8 mouse cellular contexts compared by ENCODE assay signal in genomic region chr16:90726600-90727227, GRCm38 (mm10). TPM values are rescaled to one million over a fixed set of nuclear protein-coding genes. Genes with fewer than 3 reads are reported as not detected.
DNase-seq lines count a peak whose midpoint lies in the region; ATAC-seq and TF ChIP-seq lines count a peak whose summit lies in the region.

No protein-coding gene starts in this region.

- peak; percentile 58 for ATAC-seq in cerebellum, adult (ENCODE audit: insufficient number of reproducible peaks, low FRiP score, low TSS enrichment)
- peak; percentile 34 for ATAC-seq in forebrain, postnatal 0 days
- peak; percentile 46 for ATAC-seq in liver, postnatal 0 days

- peaks cover 12% of the 10 kb centered on the region; the same call in 1 of the 2 replicates for H3K36me3 ChIP-seq in ES-E14 (ENCODE audit: control insufficient read depth, insufficient read depth, low read length, poor library complexity, severe bottlenecking)
- H3K36me3 ChIP-seq in forebrain, postnatal 0 days (ENCODE audit: insufficient read depth), result no peaks in the 10 kb centered on the region
- H3K36me3 ChIP-seq in liver, postnatal 0 days (replicated peaks; ENCODE audit: insufficient read depth, low read length), result peaks cover 18% of the 10 kb centered on the region; the same call in 1 of the 2 replicates

- H3K4me1 ChIP-seq in ES-E14 (ENCODE audit: control insufficient read depth in 2 of 2, insufficient read depth in 2 of 2, low read length in 2 of 2, poor library complexity in 1 of 2), result peaks cover 3 to 4% of the 10 kb centered on the region in 2 experiments; a peak in 2 of 4 replicates
- H3K4me1 ChIP-seq in forebrain, postnatal 0 days (ENCODE audit: insufficient read depth), result no peaks in the 10 kb centered on the region
- peaks cover 6% of the 10 kb centered on the region; the same call in 1 of the 2 replicates for H3K4me1 ChIP-seq in liver, postnatal 0 days (ENCODE audit: insufficient read depth)

- H3K27ac ChIP-seq in ES-E14 (ENCODE audit: insufficient read depth, low read depth, low read length, poor library complexity, severe bottlenecking), result no peak overlapping the region
- H3K27ac ChIP-seq in forebrain, postnatal 0 days (ENCODE audit: low read depth, low read length), result no peak overlapping the region
- peak overlapping the region; percentile 73 for H3K27ac ChIP-seq in liver, postnatal 0 days (ENCODE audit: low read depth)

- no peaks in the 10 kb centered on the region for H3K9me3 ChIP-seq in ES-E14 (ENCODE audit: control insufficient read depth, insufficient read depth, low read depth, low read length)
- no peaks in the 10 kb centered on the region for H3K9me3 ChIP-seq in forebrain, postnatal 0 days (ENCODE audit: low read length)
- H3K9me3 ChIP-seq in liver, postnatal 0 days (ENCODE audit: low read length), result peaks cover 8% of the 10 kb centered on the region; the same call in 1 of the 2 replicates

- DNase-seq in cerebellum, postnatal 36 days, result no peak
- no peak for DNase-seq in ES-E14 (ENCODE audit: low read depth, low spot score)
- no peak for DNase-seq in forebrain, postnatal 0 days
- no peak for DNase-seq in liver, postnatal 0 days
- DNase-seq in right cerebral cortex, adult 18-20 months, result no peak
- DNase-seq in thymus, postnatal 14 days, result no peak
- DNase-seq in adrenal gland, adult (ENCODE audit: inconsistent age in 2 of 2, low spot score in 1 of 2), result no peak

- peak overlapping the region; percentile 84 to 97 for H3K4me3 ChIP-seq in ES-E14 (ENCODE audit: insufficient read depth in 1 of 2, low read depth in 1 of 2, low read length in 2 of 2, poor library complexity in 1 of 2, severe bottlenecking in 1 of 2)
- peak overlapping the region; percentile 85 for H3K4me3 ChIP-seq in forebrain, postnatal 0 days (ENCODE audit: low read depth, low read length)
- peak overlapping the region; percentile 89 for H3K4me3 ChIP-seq in liver, postnatal 0 days (ENCODE audit: low read depth, low read length)

- peak overlapping the region; percentile 98 for H3K4me2 ChIP-seq in forebrain, postnatal 0 days (ENCODE audit: low read depth)
- peak overlapping the region; percentile 79 for H3K4me2 ChIP-seq in liver, postnatal 0 days (ENCODE audit: low read depth, low read length)

- peak overlapping the region; percentile 90 for H3K9ac ChIP-seq in ES-E14 (ENCODE audit: insufficient read depth, low read depth, low read length, poor library complexity, severe bottlenecking)
- H3K9ac ChIP-seq in forebrain, postnatal 0 days, result peak overlapping the region; percentile 50
- H3K9ac ChIP-seq in liver, postnatal 0 days (replicated peaks), result peak overlapping the region; percentile 88

- H3K27me3 ChIP-seq in forebrain, postnatal 0 days (ENCODE audit: insufficient read depth, low read length), result no peaks in the 10 kb centered on the region
- no peaks in the 10 kb centered on the region for H3K27me3 ChIP-seq in liver, postnatal 0 days (ENCODE audit: insufficient read depth, low read length)

- WGBS in forebrain, postnatal 0 days, result 6% methylated on average over 38 of the region's 38 CpGs
- 3% methylated on average over 38 of the region's 38 CpGs for WGBS in liver, postnatal 0 days (ENCODE audit: insufficient replicate concordance)

- no peak; the same call in 1 of the 2 replicates for TF ChIP-seq CTCF in forebrain, postnatal 0 days (IDR thresholded peaks at IDR 0.05; ENCODE audit: low read depth)
- no peak for TF ChIP-seq CTCF in liver, postnatal 0 days (IDR thresholded peaks at IDR 0.05; ENCODE audit: low read depth)

- TF ChIP-seq EP300 in liver, postnatal 0 days (IDR thresholded peaks at IDR 0.05; ENCODE audit: low read depth), result no peak

- in situ Hi-C loops in ES-E14 (cut with MboI; ENCODE audit: low sequenced_read_pairs in 2 of 2, unreplicated experiment in 2 of 2), result no loop called here

TF ChIP-seq in ES-E14, 5 proteins besides CTCF, POLR2A, EP300 and RAD21:
- TF ChIP-seq MAFK (IDR thresholded peaks at IDR 0.05; ENCODE audit: insufficient read depth, low read depth, low read length) (no peak), ZC3H11A (IDR thresholded peaks at IDR 0.05; ENCODE audit: borderline replicate concordance, low read depth, low read length) (peak; percentile 3; the same call in 1 of the 2 replicates)

RNA-seq across cellular contexts. Expression of gene Mis18a, which starts 0.5 kb away (rescaled TPM):
- total RNA-seq in ES-E14 (2012; rRNA removed), result 21.3 and 22.4 TPM in 2 replicates
- total RNA-seq in forebrain, postnatal 0 days (2014; rRNA removed), result 24.1 and 27.0 TPM in 2 replicates
- 29.8 and 33.6 TPM in 2 replicates for polyA plus RNA-seq in forebrain, postnatal 0 days (2015; fragmentation: Nextera tagmentation; extraction: Ambion mirVana)
- polyA plus RNA-seq in liver, postnatal 0 days (2015; fragmentation: Nextera tagmentation; extraction: Ambion mirVana), result 25.7 and 26.1 TPM in 2 replicates

RNA-seq across cellular contexts. Expression of gene Mrap, which starts 11.3 kb away (rescaled TPM):
- 0.32 TPM in 1 of 2 replicates, not detected in the other for total RNA-seq in ES-E14 (2012; rRNA removed)
- 1.00 and 1.1 TPM in 2 replicates for total RNA-seq in forebrain, postnatal 0 days (2014; rRNA removed)
- polyA plus RNA-seq in forebrain, postnatal 0 days (2015; fragmentation: Nextera tagmentation; extraction: Ambion mirVana), result 0.65 and 0.77 TPM in 2 replicates
- polyA plus RNA-seq in liver, postnatal 0 days (2015; fragmentation: Nextera tagmentation; extraction: Ambion mirVana), result 45.3 and 53.4 TPM in 2 replicates
